ENCODE assay signal across 9 mouse cellular contexts in the genomic region with DNA sequence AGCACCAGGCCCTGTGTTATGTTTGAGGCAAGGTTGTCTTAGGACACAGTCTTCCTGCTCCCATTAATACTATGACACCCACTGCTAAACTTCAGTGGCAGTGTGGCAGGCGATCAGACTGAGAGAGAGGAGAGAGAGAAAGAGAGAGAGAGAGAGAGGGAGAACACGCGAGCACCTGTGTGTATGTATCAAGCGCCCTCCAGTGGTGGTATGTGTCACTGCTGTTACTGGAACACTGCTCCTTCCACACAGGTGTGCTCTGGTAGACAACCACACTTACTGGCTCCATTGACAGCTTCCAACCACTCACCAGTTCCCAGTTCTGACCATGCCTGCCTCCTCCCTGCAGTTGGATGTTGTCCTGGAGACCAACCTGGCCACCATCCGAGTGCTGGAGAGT. TPM values are rescaled to one million over a fixed set of nuclear protein-coding genes. Genes with fewer than 3 reads are reported as not detected.
DNase-seq lines count a peak whose midpoint lies in the region; ATAC-seq and TF ChIP-seq lines count a peak whose summit lies in the region.
"Had no signal": no experiment of that assay in that cellular context is flagged by ENCODE, and none has a peak within 500 bp of the region (broad histone marks: within the 10 kb centered on the region; RNA-seq: fewer than 3 reads in every experiment).

No protein-coding gene starts in this region.

- H3K9ac ChIP-seq in kidney, embryonic 16.5 days (replicated peaks; ENCODE audit: low read length) = no peak overlapping the region
- H3K9ac ChIP-seq in hindbrain, embryonic 11.5 days (ENCODE audit: low read depth, low read length) = no peak overlapping the region
- no peak overlapping the region for H3K9ac ChIP-seq in midbrain, embryonic 13.5 days (replicated peaks)
- H3K9ac ChIP-seq: liver, embryonic 15.5 days had no signal

- H3K27me3 ChIP-seq in kidney, adult 2 months (replicated peaks; ENCODE audit: control insufficient read depth, insufficient read depth, low read length) = no peaks in the 10 kb centered on the region
- H3K27me3 ChIP-seq in kidney, embryonic 16.5 days (ENCODE audit: insufficient read depth, low read length) = no peaks in the 10 kb centered on the region
- no peaks in the 10 kb centered on the region for H3K27me3 ChIP-seq in hindbrain, embryonic 11.5 days (ENCODE audit: control insufficient read depth, insufficient read depth, low read length)
- H3K27me3 ChIP-seq in midbrain, embryonic 13.5 days = no peaks in the 10 kb centered on the region
- H3K27me3 ChIP-seq in thymus, adult 2 months (ENCODE audit: control insufficient read depth, insufficient read depth, low read length) = no peaks in the 10 kb centered on the region
- H3K27me3 ChIP-seq: liver, embryonic 15.5 days had no signal

- intact Hi-C loops in left cerebral cortex, adult 2 months (cut with DNase I) = loop anchor here (5.0 kb wide), 1 partner anchor 254 kb away; a partner anchor contains a TSS

- DNase-seq in kidney, adult 2 months = peak; percentile 59
- DNase-seq in adrenal gland, adult 2 months = peak; percentile 41
- peak; percentile 52 for DNase-seq in embryo, embryonic 11 days
- DNase-seq in hindbrain, embryonic 11.5 days (ENCODE audit: low spot score) = peak; percentile 58
- peak; percentile 51 to 62 for DNase-seq in left cerebral cortex, adult 2 months (ENCODE audit: extremely low spot score in 1 of 2, low spot score in 2 of 2)
- peak; percentile 72 for DNase-seq in thymus, adult 2 months

- no peak overlapping the region for H3K4me3 ChIP-seq in kidney, adult 2 months (ENCODE audit: insufficient read depth, low read depth, low read length)
- no peak overlapping the region for H3K4me3 ChIP-seq in kidney, embryonic 16.5 days (ENCODE audit: low read length)
- H3K4me3 ChIP-seq in hindbrain, embryonic 11.5 days (ENCODE audit: low read depth, low read length) = no peak overlapping the region
- H3K4me3 ChIP-seq in left cerebral cortex, adult 2 months = no peak overlapping the region
- H3K4me3 ChIP-seq in midbrain, embryonic 13.5 days (replicated peaks) = no peak overlapping the region
- H3K4me3 ChIP-seq in thymus, adult 2 months (ENCODE audit: control insufficient read depth, insufficient read depth, low read length) = no peak overlapping the region
- H3K4me3 ChIP-seq: liver, embryonic 15.5 days had no signal

- H3K4me1 ChIP-seq in kidney, adult 2 months (ENCODE audit: control insufficient read depth, insufficient read depth, low read length) = no peaks in the 10 kb centered on the region
- no peaks in the 10 kb centered on the region for H3K4me1 ChIP-seq in kidney, embryonic 16.5 days (ENCODE audit: insufficient read depth, low read length)
- H3K4me1 ChIP-seq in hindbrain, embryonic 11.5 days (replicated peaks; ENCODE audit: control insufficient read depth, insufficient read depth, low read length) = no peaks in the 10 kb centered on the region
- no peaks in the 10 kb centered on the region for H3K4me1 ChIP-seq in midbrain, embryonic 13.5 days (replicated peaks)
- H3K4me1 ChIP-seq in thymus, adult 2 months (replicated peaks; ENCODE audit: control insufficient read depth, insufficient read depth, low read length) = peaks cover 11% of the 10 kb centered on the region
- H3K4me1 ChIP-seq: liver, embryonic 15.5 days had no signal

- H3K27ac ChIP-seq in kidney, adult 2 months (ENCODE audit: insufficient read depth, low read depth, low read length) = no peak overlapping the region
- H3K27ac ChIP-seq in kidney, embryonic 16.5 days (ENCODE audit: low read length) = no peak overlapping the region
- no peak overlapping the region for H3K27ac ChIP-seq in hindbrain, embryonic 11.5 days (ENCODE audit: low read depth, low read length)
- no peak overlapping the region for H3K27ac ChIP-seq in left cerebral cortex, adult 2 months
- H3K27ac ChIP-seq in midbrain, embryonic 13.5 days = no peak overlapping the region
- H3K27ac ChIP-seq in thymus, adult 2 months (ENCODE audit: control insufficient read depth, insufficient read depth, low read length) = no peak overlapping the region
- H3K27ac ChIP-seq: liver, embryonic 15.5 days had no signal

- 31% methylated on average over 5 of the region's 5 CpGs for WGBS in kidney, adult 2 months
- 52% methylated on average over 5 of the region's 5 CpGs for WGBS in kidney, embryonic 16.5 days
- WGBS in hindbrain, embryonic 11.5 days = 41% methylated on average over 5 of the region's 5 CpGs
- 54% methylated on average over 5 of the region's 5 CpGs for WGBS in midbrain, embryonic 13.5 days
- 32% methylated on average over 5 of the region's 5 CpGs for WGBS in thymus, adult 2 months

- TF ChIP-seq CTCF in kidney, adult 2 months (conservative IDR thresholded peaks at IDR 0.05; ENCODE audit: insufficient read depth, insufficient read length, low read depth, low read length) = peak; percentile 85
- peak; percentile 84 for TF ChIP-seq CTCF in left cerebral cortex, adult 2 months (IDR thresholded peaks at IDR 0.05)
- peak; percentile 56; the same call in 1 of the 2 replicates for TF ChIP-seq CTCF in thymus, adult 2 months (IDR thresholded peaks at IDR 0.05; ENCODE audit: borderline replicate concordance, control insufficient read depth, extremely low read depth, insufficient read depth, low read length, poor library complexity)

- no peak for ATAC-seq in kidney, embryonic 16.5 days (ENCODE audit: low FRiP score, low TSS enrichment)
- ATAC-seq in hindbrain, embryonic 11.5 days (ENCODE audit: low FRiP score) = peak; percentile 41; the same call in 1 of the 2 replicates
- ATAC-seq in midbrain, embryonic 13.5 days = peak; percentile 55

- H3K4me2 ChIP-seq in kidney, embryonic 16.5 days (replicated peaks; ENCODE audit: low read depth, low read length) = no peak overlapping the region
- H3K4me2 ChIP-seq in hindbrain, embryonic 11.5 days (replicated peaks; ENCODE audit: low read depth, low read length) = no peak overlapping the region
- no peak overlapping the region for H3K4me2 ChIP-seq in midbrain, embryonic 13.5 days (replicated peaks)
- H3K4me2 ChIP-seq: liver, embryonic 15.5 days had no signal

- H3K9me3 ChIP-seq in kidney, embryonic 16.5 days (ENCODE audit: low read length) = no peaks in the 10 kb centered on the region
- H3K9me3 ChIP-seq in hindbrain, embryonic 11.5 days (ENCODE audit: control insufficient read depth, low read length) = no peaks in the 10 kb centered on the region
- H3K9me3 ChIP-seq in midbrain, embryonic 13.5 days = no peaks in the 10 kb centered on the region
- H3K9me3 ChIP-seq: liver, embryonic 15.5 days had no signal

- no peak for TF ChIP-seq POLR2A in kidney, adult 2 months (IDR thresholded peaks at IDR 0.05; ENCODE audit: low read depth, low read length)
- no peak for TF ChIP-seq POLR2A in thymus, adult 2 months (IDR thresholded peaks at IDR 0.05; ENCODE audit: control insufficient read depth, extremely low read depth, insufficient read depth, low read length, poor library complexity)

- H3K36me3 ChIP-seq in kidney, adult 2 months (ENCODE audit: control insufficient read depth, insufficient read depth, low read length) = peaks cover 1% of the 10 kb centered on the region
- peaks cover 83% of the 10 kb centered on the region for H3K36me3 ChIP-seq in kidney, embryonic 16.5 days (ENCODE audit: insufficient read depth, low read length)
- peaks cover 23% of the 10 kb centered on the region for H3K36me3 ChIP-seq in hindbrain, embryonic 11.5 days (ENCODE audit: control insufficient read depth, insufficient read depth, low read length)
- peaks cover 99% of the 10 kb centered on the region for H3K36me3 ChIP-seq in midbrain, embryonic 13.5 days
- peaks cover 63% of the 10 kb centered on the region for H3K36me3 ChIP-seq in thymus, adult 2 months (ENCODE audit: control insufficient read depth, insufficient read depth, low read length)

RNA-seq across cellular contexts. Expression of a gene that starts 15.6 kb away (rescaled TPM):
- polyA plus RNA-seq in kidney, adult 2 months (2012; rRNA removed) = 2.2 and 2.8 TPM in 2 replicates
- polyA plus RNA-seq in kidney, embryonic 16.5 days (2015; fragmentation: Nextera tagmentation; extraction: Ambion mirVana) = 4.6 and 5.2 TPM in 2 replicates
- 1 to 10 TPM; 1.1 to 2.1 TPM for total RNA-seq in adrenal gland, adult 2 months (2021)
- polyA plus RNA-seq in adrenal gland, adult 2 months (2012; rRNA removed) = 10.2 and 13.4 TPM in 2 replicates
- polyA plus RNA-seq in hindbrain, embryonic 11.5 days (2014; fragmentation: Nextera tagmentation; extraction: Ambion mirVana) = 0.91 and 1.5 TPM in 2 replicates
- not detected for total RNA-seq in left cerebral cortex, adult 2 months (2021)
- 0.30 and 0.40 TPM in 2 replicates for polyA plus RNA-seq in midbrain, embryonic 13.5 days (2015; fragmentation: Nextera tagmentation; extraction: Ambion mirVana)
- polyA plus RNA-seq in thymus, adult 2 months (2012; rRNA removed) = 18.8 and 24.9 TPM in 2 replicates

RNA-seq across cellular contexts. Expression of a gene that starts 23.0 kb away (rescaled TPM):
- 141 and 152 TPM in 2 replicates for polyA plus RNA-seq in kidney, adult 2 months (2012; rRNA removed)
- 162 and 182 TPM in 2 replicates for polyA plus RNA-seq in kidney, embryonic 16.5 days (2015; fragmentation: Nextera tagmentation; extraction: Ambion mirVana)
- 100 to 1,000 TPM; 123 to 245 TPM for total RNA-seq in adrenal gland, adult 2 months (2021)
- polyA plus RNA-seq in adrenal gland, adult 2 months (2012; rRNA removed) = 174 and 270 TPM in 2 replicates
- 153 and 157 TPM in 2 replicates for polyA plus RNA-seq in hindbrain, embryonic 11.5 days (2014; fragmentation: Nextera tagmentation; extraction: Ambion mirVana)
- total RNA-seq in left cerebral cortex, adult 2 months (2021) = 100 to 1,000 TPM; 148 to 162 TPM
- polyA plus RNA-seq in midbrain, embryonic 13.5 days (2015; fragmentation: Nextera tagmentation; extraction: Ambion mirVana) = 176 and 182 TPM in 2 replicates
- polyA plus RNA-seq in thymus, adult 2 months (2012; rRNA removed) = 394 and 423 TPM in 2 replicates
